Mouse (Mus musculus) CH12.LX (cell line): ENCODE results near the gene 1700022I11Rik. TPM values are rescaled to one million over a fixed set of nuclear protein-coding genes. Genes with fewer than 3 reads are reported as not detected.
A peak's percentile ranks its signal among the peaks of the same experiment; 100 is the strongest.

Experiments
- DNase-seq: peaks from one replicate; pipeline ENCODE4 v3.0.0-alpha.2; 2013; ENCODE audit errors: extremely low read depth
- H3K27ac ChIP-seq: 2 replicates; pipeline ENCODE4 v1.5.1; 2012; ENCODE audit warnings: low read depth, mild to moderate bottlenecking, control low read depth, moderate library complexity; ENCODE audit not compliant: insufficient read depth
- H3K27me3 ChIP-seq: replicated peaks from 2 replicates; pipeline ENCODE3; 2012; ENCODE audit warnings: inconsistent platforms
- H3K36me3 ChIP-seq, 2 experiments: replicated peaks in 1 of 2; 2 replicates each; pipeline versions ENCODE3 to v1.6.1; 2012; ENCODE audit warnings: inconsistent platforms in 1 of 2, low read length in 1 of 2, mild to moderate bottlenecking in 1 of 2, mixed read lengths in 1 of 2, moderate library complexity in 1 of 2; ENCODE audit not compliant: control insufficient read depth in 1 of 2, insufficient read depth in 1 of 2
- H3K4me1 ChIP-seq, 2 experiments: 2 replicates each; pipeline ENCODE4 v1.6.1; 2012; ENCODE audit warnings: inconsistent platforms in 1 of 2, moderate library complexity in 1 of 2; ENCODE audit not compliant: insufficient read depth in 2 of 2, control insufficient read depth in 1 of 2
- H3K4me2 ChIP-seq: 2 replicates; pipeline ENCODE4 v1.6.1; 2012; ENCODE audit warnings: low read depth, mild to moderate bottlenecking, control low read depth; ENCODE audit not compliant: poor library complexity, insufficient read depth, severe bottlenecking
- H3K4me3 ChIP-seq, 3 experiments: fragments of 150-350 bp in 1 of 3; sonication (generic) in 1 of 3; replicated peaks in 1 of 3; 2 replicates each; pipeline versions ENCODE3 to v1.5.1; 2011 to 2012; ENCODE audit warnings: low read depth in 2 of 3, low read length in 2 of 3, mild to moderate bottlenecking in 2 of 3, moderate library complexity in 2 of 3, control low read depth in 1 of 3, improper control_type of control experiment in 1 of 3, inconsistent platforms in 1 of 3, mixed read lengths in 1 of 3; ENCODE audit not compliant: poor library complexity in 1 of 3
- H3K79me2 ChIP-seq: replicated peaks from 2 replicates; pipeline ENCODE4 v1.6.1; 2012; ENCODE audit warnings: mild to moderate bottlenecking, moderate library complexity; ENCODE audit not compliant: control insufficient read depth, poor library complexity, insufficient read depth, severe bottlenecking; ENCODE audit errors: extremely low read depth
- H3K9ac ChIP-seq: 2 replicates; pipeline ENCODE4 v1.6.1; 2012; ENCODE audit warnings: low read depth, mild to moderate bottlenecking, control low read depth, moderate library complexity; ENCODE audit not compliant: insufficient read depth
- H3K9me3 ChIP-seq: replicated peaks from 2 replicates; pipeline ENCODE3; 2012; ENCODE audit warnings: low read length, inconsistent platforms, mixed read lengths
- BHLHE40 ChIP-seq: IDR thresholded peaks from 2 replicates; pipeline ENCODE4 v1.6.1; 2011; ENCODE audit warnings: mild to moderate bottlenecking, low read depth, low read length, improper control_type of control experiment
- CHD2 ChIP-seq: IDR thresholded peaks from 2 replicates; pipeline ENCODE4 v1.6.1; 2011; ENCODE audit warnings: low read length, improper control_type of control experiment
- CTCF ChIP-seq, 2 experiments: IDR thresholded peaks in 1 of 2; conservative IDR thresholded peaks in 1 of 2; 2 replicates each; pipeline ENCODE4 v1.5.1; 2011 to 2012; ENCODE audit warnings: low read depth in 2 of 2, low read length in 2 of 2, improper control_type of control experiment in 1 of 2, inconsistent platforms in 1 of 2, mild to moderate bottlenecking in 1 of 2, moderate library complexity in 1 of 2
- E2F4 ChIP-seq: IDR thresholded peaks from 2 replicates; pipeline ENCODE4 v1.6.1; 2011; ENCODE audit warnings: low read depth, low read length, improper control_type of control experiment; ENCODE audit not compliant: insufficient replicate concordance
- ELF1 ChIP-seq: IDR thresholded peaks from 2 replicates; pipeline ENCODE4 v1.6.1; 2014; ENCODE audit warnings: low read depth, mild to moderate bottlenecking, inconsistent platforms, low read length, improper control_type of control experiment
- IRF4 ChIP-seq: IDR thresholded peaks from 2 replicates; pipeline ENCODE4 v1.6.1; 2014; ENCODE audit warnings: low read depth, mild to moderate bottlenecking, inconsistent platforms, low read length, improper control_type of control experiment
- MAFK ChIP-seq: IDR thresholded peaks from 2 replicates; pipeline ENCODE4 v1.6.1; 2011; ENCODE audit warnings: low read length, improper control_type of control experiment; ENCODE audit not compliant: insufficient replicate concordance
- MAZ ChIP-seq: IDR thresholded peaks from 2 replicates; pipeline ENCODE4 v1.6.1; 2012; ENCODE audit warnings: low read depth, mild to moderate bottlenecking, inconsistent platforms, low read length, improper control_type of control experiment, moderate library complexity
- MYC ChIP-seq: IDR thresholded peaks from 2 replicates; pipeline ENCODE4 v1.6.1; 2011; ENCODE audit warnings: low read depth, mild to moderate bottlenecking, improper control_type of control experiment, low read length
- POLR2AphosphoS2 ChIP-seq: IDR thresholded peaks from 2 replicates; pipeline ENCODE4 v1.6.1; 2011; ENCODE audit warnings: low read depth, low read length, improper control_type of control experiment
- RAD21 ChIP-seq: IDR thresholded peaks from 2 replicates; pipeline ENCODE4 v1.6.1; 2011; ENCODE audit warnings: low read depth, mild to moderate bottlenecking, low read length, improper control_type of control experiment, moderate library complexity
- RCOR1 ChIP-seq: conservative IDR thresholded peaks from 2 replicates; pipeline ENCODE4 v1.6.1; 2012; ENCODE audit warnings: low read depth, mild to moderate bottlenecking, inconsistent platforms, low read length, improper control_type of control experiment
- SMC3 ChIP-seq: IDR thresholded peaks from 2 replicates; pipeline ENCODE4 v1.6.1; 2011; ENCODE audit warnings: low read depth, low read length, improper control_type of control experiment
- USF2 ChIP-seq: conservative IDR thresholded peaks from 2 replicates; pipeline ENCODE4 v1.6.1; 2011; ENCODE audit warnings: low read depth, low read length, improper control_type of control experiment
- ZC3H11A ChIP-seq: IDR thresholded peaks from 2 replicates; pipeline ENCODE4 v1.6.1; 2012; ENCODE audit warnings: low read depth, mild to moderate bottlenecking, inconsistent platforms, low read length, improper control_type of control experiment
- ZKSCAN1 ChIP-seq: IDR thresholded peaks from 2 replicates; pipeline ENCODE4 v1.6.1; 2012; ENCODE audit warnings: low read depth, inconsistent platforms, low read length, improper control_type of control experiment, borderline replicate concordance
- dilution Hi-C: fragments of 300-500 bp; cut with MboI; formaldehyde crosslinking; loops from 2 replicates; pipeline ENCODE4 v1.14.3; 2020; ENCODE audit warnings: low sequenced_read_pairs; ENCODE audit not compliant: extremely low pct_unique_long_range_greater_than_20kb, extremely low pct_ligation_motif_present
- in situ Hi-C: fragments of 300-500 bp; cut with MboI; formaldehyde crosslinking; loops from 3 replicates; pipeline ENCODE4 v1.14.3; 2019; ENCODE audit warnings: low sequenced_read_pairs, low pct_ligation_motif_present, low pct_unique_long_range_greater_than_20kb, mixed read lengths
- polyA plus RNA-seq: library from polyadenylated mRNA; unstranded; fragments of >175 nt; gene quantifications from 2 replicates; pipeline ENCODE4 v1.2.1, GENCODE M21; 2012; ENCODE audit warnings: low read depth; ENCODE audit not compliant: insufficient read length
- total RNA-seq, 2 experiments: library from RNA; depleted of rRNA; stranded (reverse); fragments of 300-350 nt in 1 of 2; fragments of >200 nt in 1 of 2; gene quantifications; 2 replicates each; pipeline ENCODE4 v1.2.3; 2012 to 2014

The 1700022I11Rik gene
- total and polyA plus RNA-seq, 3 experiments: 0.24 to 0.55 TPM; not detected in 1

- no peak overlapping the region for H3K9ac ChIP-seq
- H3K36me3 ChIP-seq: peaks cover 0 to 14% of the 10 kb centered on the region in 2 experiments
- H3K4me2 ChIP-seq: no peak overlapping the region
- no peaks in the 10 kb centered on the region for H3K79me2 ChIP-seq
- H3K4me1 ChIP-seq: peaks cover 8 to 18% of the 10 kb centered on the region in 2 experiments
- no peak overlapping the region for H3K4me3 ChIP-seq
- peak; percentile 38 to 47; a peak in 3 of 4 replicates for TF ChIP-seq CTCF (conservative IDR thresholded peaks at IDR 0.05 in 1 of 2, IDR thresholded peaks at IDR 0.05 in 1 of 2; ENCODE audit: low read depth in 2 of 2, low read length in 2 of 2)
- TF ChIP-seq IRF4: no peak
- no peak for TF ChIP-seq BHLHE40
- TF ChIP-seq ZC3H11A: no peak
- no peak for TF ChIP-seq CHD2
- no peak for TF ChIP-seq MAFK
- no peak for TF ChIP-seq MAZ
- no peak for TF ChIP-seq RCOR1
- no peak for TF ChIP-seq POLR2AphosphoS2
- no peak overlapping the region for H3K27ac ChIP-seq
- in situ Hi-C loops: loop anchor here (5.0 kb wide), 1 partner anchor 91 kb away; the partner anchor contains the start of gene Fam205c
- H3K9me3 ChIP-seq: no peaks in the 10 kb centered on the region
- no peaks in the 10 kb centered on the region for H3K27me3 ChIP-seq
- dilution Hi-C loops: no loop called here
- no peak for DNase-seq
Measured at GRCm38 (mm10) chr4:42963480-42963879, 5.9 kb upstream of the 1700022I11Rik start.

DNA sequence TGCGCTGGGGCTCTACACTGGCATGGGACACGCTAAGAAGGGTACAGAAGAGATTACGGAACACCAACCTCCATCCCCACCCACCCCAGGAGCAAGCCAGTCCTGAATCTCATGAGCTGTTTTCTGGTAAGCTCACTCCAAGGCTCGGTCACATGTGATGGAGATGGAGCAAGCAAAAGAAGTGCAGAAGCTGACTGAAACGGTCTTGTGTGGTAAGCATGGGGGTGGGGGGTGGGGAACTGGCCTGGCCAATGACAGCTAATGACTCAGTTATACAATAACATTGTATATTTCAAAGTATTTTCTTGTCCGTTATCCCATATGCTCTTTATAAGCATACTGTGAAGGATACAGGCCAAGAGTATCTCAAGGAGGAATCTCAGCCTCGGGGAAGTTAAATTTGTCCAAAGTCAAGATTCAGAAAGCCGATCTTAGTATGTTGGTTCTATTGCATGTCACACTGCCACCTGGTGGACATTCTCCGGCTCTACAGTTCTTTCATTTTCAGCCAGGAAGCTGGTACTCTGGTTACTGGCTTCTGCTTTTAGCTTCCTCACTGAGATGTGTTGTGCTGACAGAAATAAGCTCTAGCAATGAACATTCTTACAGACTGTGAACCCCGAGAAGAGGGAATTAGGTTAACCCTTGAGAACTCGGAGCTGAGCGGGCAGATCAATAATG, 4.2 kb upstream of the 1700022I11Rik start:
- Histone ChIP-seq H3K36me3 (peaks cover 0 to 12% of the 10 kb centered on the region in 2 experiments), H3K27me3 (no peaks in the 10 kb centered on the region), H3K4me2 (peak overlapping the region; percentile 19; the same call in 1 of the 2 replicates), H3K79me2 (no peaks in the 10 kb centered on the region), H3K4me1 (peaks cover 8 to 18% of the 10 kb centered on the region in 2 experiments), H3K4me3 (no peak overlapping the region), H3K9ac (no peak overlapping the region), H3K27ac (no peak overlapping the region), H3K9me3 (no peaks in the 10 kb centered on the region)
- dilution Hi-C loops (no loop called here), in situ Hi-C loops (no loop called here)
- DNase-seq: peak; percentile 87
- peak; percentile 73 for TF ChIP-seq SMC3
- TF ChIP-seq CTCF (conservative IDR thresholded peaks at IDR 0.05 in 1 of 2, IDR thresholded peaks at IDR 0.05 in 1 of 2; ENCODE audit: low read depth in 2 of 2, low read length in 2 of 2): peak; percentile 86 to 88
- no peak for TF ChIP-seq ZKSCAN1
- 0 out of 2 replicates have a peak, but pooled peaks have one; percentile 5 for TF ChIP-seq CHD2
- peak; percentile 56 for TF ChIP-seq RAD21
- 0 out of 2 replicates have a peak, but pooled peaks have one; percentile 44 for TF ChIP-seq E2F4
- no peak for TF ChIP-seq USF2
- peak; percentile 56; the same call in 1 of the 2 replicates for TF ChIP-seq ELF1
- TF ChIP-seq MYC: 0 out of 2 replicates have a peak, but pooled peaks have one; percentile 38
